Mouse (Mus musculus): ENCODE measurements around the gene Tmem141. TPM values are rescaled to one million over a fixed set of nuclear protein-coding genes. Genes with fewer than 3 reads are reported as not detected.

Tmem141 gene
- polyA plus RNA-seq, 1 experiment from 2014 or later = 12.8 TPM

DNA sequence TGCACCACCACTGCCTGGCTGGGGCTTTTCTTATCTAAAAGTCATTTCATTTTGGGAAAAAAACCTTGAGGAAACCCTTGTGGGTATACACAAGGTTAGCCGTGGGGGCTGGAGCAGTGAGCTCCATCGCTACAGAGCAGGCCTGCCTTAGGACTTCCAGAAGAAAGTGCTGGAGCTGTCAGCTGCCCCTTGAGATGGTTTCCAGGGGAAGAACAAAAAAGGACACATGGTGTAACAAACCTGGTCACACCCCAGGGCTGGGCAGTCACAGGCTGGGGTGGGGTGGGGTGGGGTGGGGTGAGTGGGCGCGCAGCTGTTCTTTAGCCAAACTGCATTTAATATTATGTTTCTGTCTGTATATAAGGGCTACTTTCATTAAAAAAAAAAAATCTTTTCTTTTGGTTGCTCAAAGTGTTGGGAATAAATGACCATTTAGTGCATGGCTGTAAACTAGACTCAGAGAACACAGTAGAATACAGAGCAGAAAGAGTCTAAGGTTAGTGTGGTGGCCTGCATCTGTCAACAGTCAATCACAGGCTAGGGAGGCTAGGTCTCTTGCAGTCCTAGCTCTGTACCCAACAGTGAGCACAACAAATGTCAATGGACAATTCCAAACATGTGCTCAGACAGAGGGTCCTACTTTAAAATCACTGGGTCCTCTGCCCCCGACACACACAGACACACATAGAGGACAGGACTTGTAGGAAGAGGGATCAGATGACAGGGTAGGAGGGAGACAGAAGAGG is 24.9 kb downstream of the Tmem141 start:
- H3K27me3 ChIP-seq (ENCODE audit: low read depth, poor library complexity, severe bottlenecking) = no peaks in the 10 kb centered on the region
- H3K27ac ChIP-seq (replicated peaks) = no peak overlapping the region
- DNase-seq (ENCODE audit: low spot score) = no peak
- H3K9me3 ChIP-seq (replicated peaks) = no peaks in the 10 kb centered on the region
- no peak overlapping the region for H3K4me3 ChIP-seq
- peaks cover 99% of the 10 kb centered on the region for H3K36me3 ChIP-seq
- 95% methylated on average over 5 of the region's 5 CpGs for WGBS
- H3K4me1 ChIP-seq = no peaks in the 10 kb centered on the region

DNA sequence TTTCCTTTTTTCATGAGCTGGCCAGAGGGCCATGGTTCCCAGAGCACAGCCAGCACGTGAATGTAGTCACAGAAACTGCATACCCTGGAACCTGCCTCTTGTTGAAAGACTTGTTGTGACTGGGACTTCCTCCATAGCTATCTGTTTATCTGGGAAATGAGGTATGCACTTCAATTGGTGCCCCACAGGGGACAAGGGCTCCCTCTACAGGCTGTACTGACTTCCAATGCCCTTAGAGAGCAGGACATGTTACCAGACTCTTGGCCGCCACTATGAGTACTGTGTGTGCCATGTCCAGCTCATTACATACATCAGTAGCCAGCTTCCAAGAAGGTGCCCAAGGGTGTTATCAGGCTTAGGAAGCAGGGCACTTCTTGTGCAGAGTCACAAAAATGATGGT is 29.9 kb downstream of the Tmem141 start:
- Histone ChIP-seq H3K4me3 (no peak overlapping the region), H3K27ac (replicated peaks) (no peak overlapping the region), H3K9me3 (replicated peaks) (no peaks in the 10 kb centered on the region), H3K4me1 (no peaks in the 10 kb centered on the region), H3K36me3 (peaks cover 97% of the 10 kb centered on the region), H3K27me3 (ENCODE audit: low read depth, poor library complexity, severe bottlenecking) (no peaks in the 10 kb centered on the region)
- DNase-seq (ENCODE audit: low spot score) = no peak
- 88% methylated on average over 2 of the region's 2 CpGs for WGBS

DNA sequence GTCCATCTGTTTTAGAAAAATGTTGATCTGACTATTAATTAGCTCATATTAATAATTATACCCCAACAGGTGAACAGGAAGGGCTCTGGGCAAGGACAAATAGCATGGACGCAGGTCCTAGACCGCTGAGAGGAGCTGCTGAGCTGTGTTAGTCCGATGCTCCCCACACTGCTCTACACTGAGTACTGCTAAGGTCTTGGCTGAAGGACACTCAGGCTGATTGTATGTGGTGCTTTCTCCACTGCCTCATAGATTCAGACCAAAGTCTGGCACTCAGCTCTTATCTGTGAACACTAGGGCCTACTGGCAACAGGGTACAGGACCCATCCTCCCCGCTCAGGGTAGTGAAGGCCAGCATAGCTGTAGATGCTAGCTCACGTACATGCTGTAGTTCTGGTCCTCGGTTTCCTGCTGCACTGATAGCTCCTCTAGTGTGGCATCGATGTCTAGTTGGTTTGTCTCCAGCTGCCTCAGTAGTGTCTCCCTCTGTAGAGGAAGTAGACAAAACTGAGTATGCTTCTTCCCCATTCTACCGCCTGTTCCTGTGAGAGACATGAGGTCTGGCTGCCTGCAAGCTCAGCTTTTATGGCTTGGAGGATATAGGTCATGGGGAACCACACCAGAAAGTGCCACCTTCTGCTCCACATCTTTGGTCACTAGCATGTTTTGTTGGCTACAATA is 33.4 kb downstream of the Tmem141 start:
- DNase-seq (ENCODE audit: low spot score) = no peak
- no peaks in the 10 kb centered on the region for H3K27me3 ChIP-seq (ENCODE audit: low read depth, poor library complexity, severe bottlenecking)
- H3K9me3 ChIP-seq (replicated peaks) = no peaks in the 10 kb centered on the region
- no peaks in the 10 kb centered on the region for H3K4me1 ChIP-seq
- no peak overlapping the region for H3K4me3 ChIP-seq
- WGBS = 94% methylated on average over 8 of the region's 8 CpGs
- peaks cover 98% of the 10 kb centered on the region for H3K36me3 ChIP-seq
- no peak overlapping the region for H3K27ac ChIP-seq (replicated peaks)

DNA sequence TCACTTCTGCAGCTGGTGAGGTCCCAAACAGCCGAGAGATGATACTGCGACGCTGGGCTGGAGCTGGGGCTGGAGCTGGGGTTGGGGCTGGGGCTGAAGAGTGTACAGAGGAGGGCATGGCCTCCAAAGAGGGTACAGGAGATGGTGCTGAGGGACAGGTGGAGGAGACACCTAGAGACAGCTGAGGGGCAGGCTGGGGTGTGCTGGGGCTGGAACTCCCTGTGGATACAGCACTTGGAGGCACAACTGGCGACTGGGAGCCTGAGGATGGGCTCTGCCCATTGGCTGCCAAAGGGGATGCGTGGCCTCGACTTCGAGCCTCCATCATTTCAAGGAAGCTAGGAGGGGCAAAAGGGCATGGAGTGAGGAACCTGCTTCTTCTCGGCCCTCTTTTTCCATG is 34.5 kb downstream of the Tmem141 start:
- Histone ChIP-seq H3K27me3 (ENCODE audit: low read depth, poor library complexity, severe bottlenecking) (no peaks in the 10 kb centered on the region), H3K4me1 (peaks cover 5% of the 10 kb centered on the region), H3K27ac (replicated peaks) (no peak overlapping the region), H3K4me3 (no peak overlapping the region), H3K36me3 (peaks cover 93% of the 10 kb centered on the region), H3K9me3 (replicated peaks) (no peaks in the 10 kb centered on the region)
- WGBS = 93% methylated on average over 8 of the region's 8 CpGs
- DNase-seq (ENCODE audit: low spot score) = no peak

DNA sequence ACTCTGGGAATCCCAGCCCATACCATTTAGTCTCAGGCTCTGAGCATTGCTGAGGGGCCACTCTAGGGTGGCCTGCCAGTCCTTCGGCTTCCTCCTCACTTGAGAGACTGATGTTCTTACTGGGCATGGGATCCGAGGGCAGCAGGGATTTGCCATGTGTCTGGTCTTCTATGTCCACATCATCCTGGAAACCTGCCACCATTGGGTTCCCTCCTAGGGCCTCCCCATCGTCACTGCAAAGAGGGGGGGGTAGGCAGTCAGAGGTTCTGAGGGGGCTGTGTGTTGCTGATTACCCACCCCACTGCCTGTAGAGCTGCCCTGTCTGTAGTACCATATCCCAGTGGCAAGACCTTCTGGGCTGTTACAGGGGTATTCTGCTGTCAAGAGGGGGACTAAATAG is 36.2 kb downstream of the Tmem141 start:
- Histone ChIP-seq H3K27ac (replicated peaks) (no peak overlapping the region), H3K36me3 (peaks cover 76% of the 10 kb centered on the region), H3K27me3 (ENCODE audit: low read depth, poor library complexity, severe bottlenecking) (peaks cover 9% of the 10 kb centered on the region), H3K4me3 (no peak overlapping the region), H3K4me1 (peaks cover 18% of the 10 kb centered on the region), H3K9me3 (replicated peaks) (no peaks in the 10 kb centered on the region)
- 89% methylated on average over 3 of the region's 3 CpGs for WGBS
- DNase-seq (ENCODE audit: low spot score) = no peak

DNA sequence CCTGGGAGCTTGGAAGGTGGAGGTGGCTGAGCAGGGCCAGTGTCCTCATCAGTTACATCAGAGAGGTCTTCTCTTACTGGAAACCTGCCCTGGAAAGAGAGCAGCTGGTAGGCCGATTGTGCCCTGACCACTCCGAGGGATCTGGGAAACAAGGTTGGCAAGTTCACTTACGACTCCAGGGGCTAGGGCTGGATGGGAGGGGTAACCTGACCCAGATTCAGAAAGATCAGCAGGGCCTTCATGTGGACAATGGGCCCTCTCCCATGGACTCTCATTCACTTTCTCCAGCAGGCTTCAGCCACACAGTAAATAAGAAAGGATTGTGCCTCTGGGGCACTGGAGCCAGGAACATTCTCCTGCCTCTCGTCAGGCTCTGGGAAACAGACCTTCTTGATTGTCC is 36.9 kb downstream of the Tmem141 start:
- peaks cover 16% of the 10 kb centered on the region for H3K27me3 ChIP-seq (ENCODE audit: low read depth, poor library complexity, severe bottlenecking)
- H3K9me3 ChIP-seq (replicated peaks) = no peaks in the 10 kb centered on the region
- 94% methylated on average over 4 of the region's 4 CpGs for WGBS
- no peak overlapping the region for H3K27ac ChIP-seq (replicated peaks)
- peaks cover 24% of the 10 kb centered on the region for H3K4me1 ChIP-seq
- no peak overlapping the region for H3K4me3 ChIP-seq
- H3K36me3 ChIP-seq = peaks cover 69% of the 10 kb centered on the region
- DNase-seq (ENCODE audit: low spot score) = no peak

DNA sequence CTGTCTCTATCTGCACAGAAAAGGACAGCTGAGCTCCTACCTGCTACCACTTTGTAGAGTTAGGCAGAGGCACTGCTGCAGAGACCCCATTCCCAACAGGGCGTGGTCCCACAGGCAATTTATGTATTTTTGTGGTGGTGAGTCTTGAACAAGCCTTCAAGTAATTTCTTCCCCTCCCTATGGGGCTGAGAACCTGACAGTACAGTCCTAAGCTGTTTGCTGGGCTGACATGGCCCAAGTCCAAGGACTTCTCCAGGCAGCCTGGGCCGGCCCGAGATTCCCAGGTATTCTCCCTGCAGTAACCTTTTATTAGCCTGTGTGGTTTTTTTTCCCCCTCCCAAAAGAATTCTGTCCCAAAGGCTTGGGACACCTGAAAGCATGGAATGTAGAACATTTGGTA is 37.7 kb downstream of the Tmem141 start:
- Histone ChIP-seq H3K4me1 (peaks cover 31% of the 10 kb centered on the region), H3K27ac (replicated peaks) (no peak overlapping the region), H3K36me3 (peaks cover 62% of the 10 kb centered on the region), H3K9me3 (replicated peaks) (no peaks in the 10 kb centered on the region), H3K4me3 (no peak overlapping the region), H3K27me3 (ENCODE audit: low read depth, poor library complexity, severe bottlenecking) (peaks cover 23% of the 10 kb centered on the region)
- WGBS = 97% methylated on average over 3 of the region's 3 CpGs
- DNase-seq (ENCODE audit: low spot score) = no peak

DNA sequence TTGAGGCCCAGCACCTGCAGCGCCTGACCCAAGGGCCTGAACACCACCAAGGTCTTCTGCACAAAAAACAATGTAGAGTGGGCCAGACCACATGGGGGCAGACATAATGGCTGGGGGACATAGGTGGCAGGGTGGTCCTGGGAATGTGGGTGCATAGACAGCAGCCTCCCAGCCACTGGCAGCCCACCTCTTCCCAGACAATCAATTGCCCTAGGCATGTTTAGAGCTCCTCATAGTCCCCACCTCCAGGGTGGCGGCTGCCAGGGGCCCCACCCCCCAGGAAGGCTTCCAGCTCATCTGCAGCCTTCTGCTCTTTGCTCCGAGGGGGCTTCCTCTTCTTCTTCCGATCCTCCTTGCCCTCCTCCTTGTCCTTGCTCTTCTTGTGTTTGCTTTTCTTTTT is 38.2 kb downstream of the Tmem141 start:
- Histone ChIP-seq H3K36me3 (peaks cover 58% of the 10 kb centered on the region), H3K4me3 (no peak overlapping the region), H3K27ac (replicated peaks) (no peak overlapping the region), H3K9me3 (replicated peaks) (no peaks in the 10 kb centered on the region), H3K4me1 (peaks cover 36% of the 10 kb centered on the region), H3K27me3 (ENCODE audit: low read depth, poor library complexity, severe bottlenecking) (peaks cover 29% of the 10 kb centered on the region)
- DNase-seq (ENCODE audit: low spot score) = no peak
- WGBS = 72% methylated on average over 4 of the region's 4 CpGs

DNA sequence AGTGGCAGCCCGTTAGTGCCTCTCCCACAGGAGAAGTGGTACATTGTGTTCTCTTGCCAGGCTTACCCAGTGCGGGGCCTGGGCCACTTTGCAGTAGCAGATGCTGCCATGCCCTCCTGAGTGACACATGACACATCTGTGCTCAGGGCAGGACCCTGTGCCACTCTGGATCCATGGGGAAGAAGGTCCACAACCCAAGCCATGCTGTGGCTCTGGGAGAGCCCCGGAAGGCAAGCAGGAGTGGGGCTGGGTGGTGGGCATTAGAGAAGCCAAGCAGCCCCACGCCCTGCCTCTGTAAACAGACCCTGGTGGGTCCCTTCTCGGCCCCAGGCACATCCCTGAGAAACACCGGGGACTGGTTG is 38.7 kb downstream of the Tmem141 start:
- WGBS = 90% methylated on average over 6 of the region's 6 CpGs
- no peak for DNase-seq (ENCODE audit: low spot score)
- peaks cover 53% of the 10 kb centered on the region for H3K36me3 ChIP-seq
- no peak overlapping the region for H3K4me3 ChIP-seq
- no peaks in the 10 kb centered on the region for H3K9me3 ChIP-seq (replicated peaks)
- H3K4me1 ChIP-seq = peaks cover 41% of the 10 kb centered on the region
- no peak overlapping the region for H3K27ac ChIP-seq (replicated peaks)
- peaks cover 34% of the 10 kb centered on the region for H3K27me3 ChIP-seq (ENCODE audit: low read depth, poor library complexity, severe bottlenecking)

DNA sequence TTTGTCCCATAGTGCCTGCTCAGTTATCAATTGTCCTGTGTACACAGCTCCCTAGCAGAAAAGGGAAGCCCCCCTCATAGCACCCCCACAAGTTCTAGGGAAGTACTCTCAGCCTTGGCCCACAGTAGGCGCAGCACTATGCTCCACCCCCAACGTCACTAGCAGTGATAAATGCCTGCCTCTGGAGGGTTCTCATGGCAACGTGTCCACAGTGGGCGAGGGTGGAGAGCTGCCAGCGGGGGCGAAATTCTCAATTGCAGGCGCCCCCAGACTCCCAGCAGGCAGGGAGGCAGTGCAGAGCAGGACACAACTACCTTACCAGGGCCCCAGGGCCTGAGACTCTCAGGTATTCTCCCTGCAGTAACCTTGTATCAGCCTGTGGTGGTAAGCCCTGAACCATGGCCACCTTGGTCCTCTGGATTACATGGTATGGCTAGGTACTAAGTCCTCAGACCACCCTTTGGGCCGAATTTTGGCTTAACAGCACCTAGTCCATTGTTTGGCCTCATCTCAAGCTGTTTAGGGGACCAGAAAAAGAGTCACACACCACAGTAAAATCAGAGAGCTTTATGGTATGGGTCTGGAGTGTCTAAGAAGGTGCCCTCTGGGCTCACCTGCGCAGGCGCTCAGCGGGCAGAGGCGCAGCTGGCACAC is 39.2 kb downstream of the Tmem141 start:
- H3K27ac ChIP-seq (replicated peaks) = no peak overlapping the region
- WGBS = 67% methylated on average over 12 of the region's 12 CpGs
- H3K27me3 ChIP-seq (ENCODE audit: low read depth, poor library complexity, severe bottlenecking) = peaks cover 39% of the 10 kb centered on the region
- peaks cover 48% of the 10 kb centered on the region for H3K36me3 ChIP-seq
- no peak for DNase-seq (ENCODE audit: low spot score)
- H3K4me3 ChIP-seq = no peak overlapping the region
- no peaks in the 10 kb centered on the region for H3K9me3 ChIP-seq (replicated peaks)
- peaks cover 46% of the 10 kb centered on the region for H3K4me1 ChIP-seq

DNA sequence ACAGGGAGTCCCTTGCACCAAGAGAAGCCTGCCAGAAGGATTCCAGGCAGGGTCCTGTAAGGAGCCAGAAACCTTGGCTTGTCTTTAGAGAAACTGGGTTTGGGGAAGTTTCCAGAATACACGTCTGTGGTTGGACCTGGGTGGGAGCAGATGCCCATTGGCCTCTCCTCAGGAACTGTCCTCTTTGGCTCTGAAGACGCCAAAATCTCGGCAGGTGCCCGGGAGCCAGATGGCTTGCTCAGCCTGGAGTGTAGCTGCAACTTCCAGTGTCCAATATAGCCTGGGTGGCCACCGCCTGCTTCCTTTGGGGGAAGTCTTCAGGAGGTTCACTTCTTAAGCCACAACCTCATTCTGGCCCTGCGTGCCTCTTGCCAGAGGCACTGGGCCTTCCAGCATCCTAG is 39.9 kb downstream of the Tmem141 start:
- Histone ChIP-seq H3K36me3 (peaks cover 41% of the 10 kb centered on the region), H3K9me3 (replicated peaks) (no peaks in the 10 kb centered on the region), H3K4me1 (peaks cover 53% of the 10 kb centered on the region), H3K27me3 (ENCODE audit: low read depth, poor library complexity, severe bottlenecking) (peaks cover 46% of the 10 kb centered on the region), H3K4me3 (peak overlapping the region; percentile 47; the same call in 1 of the 2 replicates), H3K27ac (replicated peaks) (no peak overlapping the region)
- WGBS = 36% methylated on average over 6 of the region's 6 CpGs
- DNase-seq (ENCODE audit: low spot score) = no peak

DNA sequence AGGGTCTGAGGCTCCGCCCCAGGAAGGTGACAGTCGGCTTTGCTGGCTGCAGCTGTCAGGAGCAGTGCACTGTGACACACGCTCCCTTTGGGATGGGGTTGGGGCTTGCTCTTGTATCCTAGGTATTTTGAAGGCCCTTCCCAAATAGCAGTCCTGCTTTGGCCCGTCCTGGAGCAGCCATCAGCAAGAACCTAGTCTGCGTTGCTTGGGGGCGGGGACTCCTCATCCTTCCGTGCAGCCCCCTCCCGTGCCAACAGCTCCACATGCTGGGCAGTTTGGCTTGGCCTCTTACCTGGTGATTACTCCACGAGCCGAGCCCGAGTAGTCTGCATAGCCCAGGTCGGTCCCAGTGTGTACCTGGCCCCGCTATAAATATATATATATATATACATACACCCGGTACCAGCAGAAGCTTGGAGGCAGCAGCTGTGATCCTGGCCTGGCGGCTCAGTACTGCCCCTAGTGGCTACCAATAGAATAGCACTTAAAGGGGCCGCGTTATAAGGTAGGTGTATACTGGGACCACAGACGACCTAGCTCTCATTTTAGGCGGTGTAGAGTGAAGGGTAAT is 40.4 kb downstream of the Tmem141 start, which contains the start of gene Ajm1:
TSS of gene Ajm1 (minus strand) at position 464 of the 571 bp plus-strand sequence.
- H3K27ac ChIP-seq (replicated peaks) = no peak within 1 kb of the TSS
- no peaks in the 10 kb centered on the region for H3K9me3 ChIP-seq (replicated peaks)
- peaks cover 58% of the 10 kb centered on the region for H3K4me1 ChIP-seq
- H3K36me3 ChIP-seq = peaks cover 36% of the 10 kb centered on the region
- peaks cover 51% of the 10 kb centered on the region for H3K27me3 ChIP-seq (ENCODE audit: low read depth, poor library complexity, severe bottlenecking)
- DNase-seq (ENCODE audit: low spot score) = peak; percentile 69
- H3K4me3 ChIP-seq = peak within 1 kb of the TSS; percentile 47
- 6% methylated on average over 19 of the region's 19 CpGs for WGBS

Measured in midbrain, embryonic 10.5 days (tissue).